Mouse (Mus musculus) small intestine, adult 2 months (tissue): ENCODE data around the gene Mfsd2b.

ENCODE experiments used
- CTCF ChIP-seq: fragments of 200-500 bp; IDR thresholded peaks from 2 replicates; pipeline ENCODE4 v1.5.1; 2012; ENCODE audit warnings: low read depth, mild to moderate bottlenecking, control low read depth, inconsistent platforms, low read length, moderate library complexity, mixed read lengths; ENCODE audit not compliant: insufficient replicate concordance, insufficient read length; ENCODE audit errors: extremely low read depth
- POLR2A ChIP-seq: fragments of 200-500 bp; IDR thresholded peaks from 2 replicates; pipeline ENCODE4 v1.6.1; 2012; ENCODE audit warnings: low read depth, mild to moderate bottlenecking, control low read depth, inconsistent platforms, low read length, moderate library complexity

DNA sequence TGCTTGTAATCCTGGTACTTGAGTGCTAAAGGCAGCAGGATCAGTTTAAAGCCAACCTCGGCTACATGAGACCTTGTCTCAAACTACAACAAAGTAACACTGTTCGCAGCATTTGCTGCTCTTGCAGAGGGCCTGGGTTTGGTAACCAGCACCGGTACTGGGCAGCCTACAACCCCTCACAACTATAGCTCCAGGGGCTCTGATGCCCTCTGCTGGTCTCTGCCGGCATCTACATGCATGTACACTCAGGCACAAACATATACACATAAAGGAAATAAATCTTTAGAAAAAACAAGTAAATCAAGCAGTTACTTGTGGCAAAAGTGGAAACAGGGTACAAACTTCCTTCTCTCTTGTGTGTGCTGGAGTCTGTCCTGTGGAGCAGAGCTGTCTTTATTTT, 11.5 kb downstream of the Mfsd2b start:
- TF ChIP-seq CTCF (peak; percentile 34; the same call in 1 of the 2 replicates), POLR2A (no peak)
